Comparison of ENCODE assay signal across 20 mouse cellular contexts in genomic region chr1:120510311-120510710, GRCm38 (mm10). TPM values are rescaled to one million over a fixed set of nuclear protein-coding genes. Genes with fewer than 3 reads are reported as not detected.
"Had no signal": no experiment of that assay in that cellular context is flagged by ENCODE, and none has a peak within 500 bp of the region (broad histone marks: within the 10 kb centered on the region; RNA-seq: fewer than 3 reads in every experiment).

No protein-coding gene starts in this region.

- H3K4me3 ChIP-seq: neural tube, embryonic 15.5 days; stomach, embryonic 15.5 days had no signal

- H3K4me1 ChIP-seq: neural tube, embryonic 15.5 days; stomach, embryonic 15.5 days had no signal

- H3K9me3 ChIP-seq: neural tube, embryonic 15.5 days; stomach, embryonic 15.5 days had no signal

- H3K9ac ChIP-seq: neural tube, embryonic 15.5 days; stomach, embryonic 15.5 days had no signal

- H3K36me3 ChIP-seq: neural tube, embryonic 15.5 days; stomach, embryonic 15.5 days had no signal

- H3K4me2 ChIP-seq: neural tube, embryonic 15.5 days; stomach, embryonic 15.5 days had no signal

- H3K27me3 ChIP-seq: neural tube, embryonic 15.5 days; stomach, embryonic 15.5 days had no signal

- H3K27ac ChIP-seq: neural tube, embryonic 15.5 days; stomach, embryonic 15.5 days; stomach, postnatal 0 days had no signal

- DNase-seq: retina, postnatal 1 day; right cerebral cortex, adult 18-20 months; right cerebral cortex, postnatal 14 days; right cerebral cortex, postnatal 25 days; right cerebral cortex, postnatal 4 days; spleen, adult 18-20 months; thymus, adult 18-20 months; thymus, adult 2 months; thymus, postnatal 14 days; thymus, postnatal 25 days; thymus, postnatal 36 days; thymus, postnatal 4 days had no signal

RNA-seq across cellular contexts. Expression of gene Marco, which starts 5.5 kb away (rescaled TPM):
- total RNA-seq: neutrophil, adult 5-6 weeks had no signal
- polyA plus RNA-seq: neural tube, embryonic 14.5 days; neural tube, embryonic 15.5 days; small intestine, adult 2 months; stomach, embryonic 14.5 days; testis, adult 2 months had no signal
